Mouse (Mus musculus): ENCODE data around the gene Rnaset2b. TPM values are rescaled to one million over a fixed set of nuclear protein-coding genes. Genes with fewer than 3 reads are reported as not detected.
"Not testable (repeated sequence)": the region's sequence is repeated elsewhere in the genome, so short reads cannot be mapped to it uniquely, and the experiment has no call there.

Gene Rnaset2b
- 10 to 100 TPM; 44.6 to 45.7 TPM for total RNA-seq (2021)
- long read RNA-seq, experiment 1, transcript Rnaset2b-201 (9 exons, 1,783 nt), result major isoform, 6 of 8 reads
- long read RNA-seq, experiment 1, partial matches to known transcripts, result 1 of 8 reads
- long read RNA-seq, experiment 1, other reads (novel, unspliced or antisense), result 0 of 8 reads
- long read RNA-seq, experiment 2, transcript Rnaset2b-201 (9 exons, 1,783 nt), result major isoform, 8 of 8 reads
- long read RNA-seq, experiment 2, partial matches to known transcripts, result 0 of 8 reads
- long read RNA-seq, experiment 2, other reads (novel, unspliced or antisense), result 0 of 8 reads

GRCm38 (mm10) chr17:6970334-6970733 lies at the start of gene Rnaset2b:
Gene Rnaset2b, plus strand, starts transcription at chr17:6970634.
- DNase-seq (ENCODE audit: low spot score in 2 of 2); intact Hi-C loops (cut with DNase I): not testable (repeated sequence)

GRCm38 (mm10) chr17:6931625-6932024 lies 38.8 kb upstream of the Rnaset2b start:
- intact Hi-C loops (cut with DNase I); DNase-seq (ENCODE audit: low spot score in 2 of 2): not testable (repeated sequence)

GRCm38 (mm10) chr17:6942560-6942959 lies 27.9 kb upstream of the Rnaset2b start:
- intact Hi-C loops (cut with DNase I), result loop anchor here (10.0 kb wide), 1 partner anchor 1002 kb away; the partner anchor contains the start of gene Rsph3a

GRCm38 (mm10) chr17:6947637-6947983 lies 22.8 kb upstream of the Rnaset2b start:
- not testable (repeated sequence) for DNase-seq (ENCODE audit: low spot score in 2 of 2)
- intact Hi-C loops (cut with DNase I), result loop anchor here (10.0 kb wide), 1 partner anchor 997 kb away; the partner anchor contains the start of gene Rsph3a

More at GRCm38 (mm10) chr17:6942560-6942959, 27.9 kb upstream of the Rnaset2b start:
- DNase-seq (ENCODE audit: low spot score in 2 of 2), result not testable (repeated sequence)

- peak; percentile 75 to 83 for DNase-seq (ENCODE audit: low spot score in 2 of 2)
- intact Hi-C loops (cut with DNase I), result loop anchor here (10.0 kb wide), 1 partner anchor 997 kb away; the partner anchor contains the start of gene Rsph3a
Measured at GRCm38 (mm10) chr17:6947984-6948768, 22.3 kb upstream of the Rnaset2b start, which contains the start of gene Rsph3b. Gene Rsph3b, minus strand, starts transcription at chr17:6948682.

GRCm38 (mm10) chr17:6948769-6949228 lies 21.6 kb upstream of the Rnaset2b start:
- DNase-seq (ENCODE audit: low spot score in 2 of 2), result not testable (repeated sequence)
- intact Hi-C loops (cut with DNase I), result loop anchor here (10.0 kb wide), 1 partner anchor 996 kb away; the partner anchor contains the start of gene Rsph3a

- DNase-seq (ENCODE audit: low spot score in 2 of 2); intact Hi-C loops (cut with DNase I): not testable (repeated sequence)
Measured at GRCm38 (mm10) chr17:6958881-6959280, 11.6 kb upstream of the Rnaset2b start.

- intact Hi-C loops (cut with DNase I); DNase-seq (ENCODE audit: low spot score in 2 of 2): not testable (repeated sequence)
Measured at GRCm38 (mm10) chr17:6959543-6960259, 10.7 kb upstream of the Rnaset2b start.

- intact Hi-C loops (cut with DNase I); DNase-seq (ENCODE audit: low spot score in 2 of 2): not testable (repeated sequence)
Measured at GRCm38 (mm10) chr17:6960349-6960748, 10.1 kb upstream of the Rnaset2b start.

- peak in 1 of 2 experiments; percentile 22 for DNase-seq (ENCODE audit: low spot score in 2 of 2)
- intact Hi-C loops (cut with DNase I), result not testable (repeated sequence)
Measured at GRCm38 (mm10) chr17:6960776-6961175, 9.7 kb upstream of the Rnaset2b start, which contains the start of gene Tagap1. Gene Tagap1, minus strand, starts transcription at chr17:6961156.

GRCm38 (mm10) chr17:6961181-6962000 lies 9.0 kb upstream of the Rnaset2b start:
- intact Hi-C loops (cut with DNase I); DNase-seq (ENCODE audit: low spot score in 2 of 2): not testable (repeated sequence)

- intact Hi-C loops (cut with DNase I); DNase-seq (ENCODE audit: low spot score in 2 of 2): not testable (repeated sequence)
Measured at GRCm38 (mm10) chr17:6962339-6962738, 8.1 kb upstream of the Rnaset2b start.

GRCm38 (mm10) chr17:6962936-6963335 lies 7.5 kb upstream of the Rnaset2b start:
- intact Hi-C loops (cut with DNase I); DNase-seq (ENCODE audit: low spot score in 2 of 2): not testable (repeated sequence)

- intact Hi-C loops (cut with DNase I); DNase-seq (ENCODE audit: low spot score in 2 of 2): not testable (repeated sequence)
Measured at GRCm38 (mm10) chr17:6965364-6965763, 5.1 kb upstream of the Rnaset2b start.

- DNase-seq (ENCODE audit: low spot score in 2 of 2); intact Hi-C loops (cut with DNase I): not testable (repeated sequence)
Measured at GRCm38 (mm10) chr17:6967673-6968072, 2.8 kb upstream of the Rnaset2b start.

- DNase-seq (ENCODE audit: low spot score in 2 of 2); intact Hi-C loops (cut with DNase I): not testable (repeated sequence)
Measured at GRCm38 (mm10) chr17:6971238-6971637, 804 bp downstream of the Rnaset2b start.

- intact Hi-C loops (cut with DNase I); DNase-seq (ENCODE audit: low spot score in 2 of 2): not testable (repeated sequence)
Measured at GRCm38 (mm10) chr17:6972836-6973396, 2.5 kb downstream of the Rnaset2b start.

- intact Hi-C loops (cut with DNase I); DNase-seq (ENCODE audit: low spot score in 2 of 2): not testable (repeated sequence)
Measured at GRCm38 (mm10) chr17:6974985-6975384, 4.6 kb downstream of the Rnaset2b start.
